Mouse (Mus musculus): ENCODE data around the gene Abat.

- TF ChIP-seq CTCF (conservative IDR thresholded peaks at IDR 0.05; ENCODE audit: low read length) (no peak), NANOG (IDR thresholded peaks at IDR 0.05; ENCODE audit: borderline replicate concordance, low read length) (no peak)
Observed at GRCm38 (mm10) chr16:8470132-8470531, 43.1 kb upstream of the Abat start.
